Mouse (Mus musculus): Measurements from ENCODE around the gene E130308A19Rik.

GRCm38 (mm10) chr4:59782853-59783684 is 157.1 kb downstream of the E130308A19Rik start:
- TF ChIP-seq USF1 (IDR thresholded peaks at IDR 0.05; ENCODE audit: low read depth): no peak
- no peak for TF ChIP-seq POLR2AphosphoS2 (IDR thresholded peaks at IDR 0.05; ENCODE audit: insufficient read length, low read depth)
- TF ChIP-seq MAX (IDR thresholded peaks at IDR 0.05; ENCODE audit: low read depth): no peak
- TF ChIP-seq E2F4 (IDR thresholded peaks at IDR 0.05; ENCODE audit: insufficient read depth): no peak

All from myocyte (in vitro differentiated cells).